Mouse (Mus musculus) bone marrow macrophage, adult 2 months (primary cell): ENCODE results near the gene Igsf6. TPM values are rescaled to one million over a fixed set of nuclear protein-coding genes. Genes with fewer than 3 reads are reported as not detected.

Experiments used
- H3K27ac ChIP-seq: 2 replicates; pipeline ENCODE4 v1.5.1; 2012; ENCODE audit warnings: low read depth, low read length; ENCODE audit not compliant: insufficient read depth
- H3K4me1 ChIP-seq: 2 replicates; pipeline ENCODE4 v1.6.1; 2012; ENCODE audit warnings: low read length; ENCODE audit not compliant: control insufficient read depth, insufficient read depth
- H3K4me3 ChIP-seq: 2 replicates; pipeline ENCODE4 v1.5.1; 2012; ENCODE audit warnings: mild to moderate bottlenecking, low read length, moderate library complexity; ENCODE audit not compliant: insufficient read depth
- CTCF ChIP-seq: IDR thresholded peaks from 2 replicates; pipeline ENCODE4 v1.5.1; 2012; ENCODE audit warnings: low read depth, mild to moderate bottlenecking, low read length, moderate library complexity
- POLR2A ChIP-seq: IDR thresholded peaks from 2 replicates; pipeline ENCODE4 v1.6.1; 2012; ENCODE audit warnings: mild to moderate bottlenecking, low read depth, low read length, borderline replicate concordance
- polyA plus RNA-seq: library from polyadenylated mRNA; stranded (reverse); fragments of >200 nt; gene quantifications from 2 replicates; pipeline ENCODE4 v1.2.4, GENCODE M21; 2012; ENCODE audit not compliant: missing spikeins, insufficient read depth, insufficient read length

The Igsf6 gene
- polyA plus RNA-seq, 1 experiment = 191 TPM

GRCm38 (mm10) chr7:121084840-121085453 lies 10.6 kb upstream of the Igsf6 start:
- peaks cover 6% of the 10 kb centered on the region for H3K4me1 ChIP-seq
- no peak overlapping the region for H3K27ac ChIP-seq
- no peak for TF ChIP-seq POLR2A
- no peak for TF ChIP-seq CTCF
- H3K4me3 ChIP-seq = no peak overlapping the region

GRCm38 (mm10) chr7:121082949-121083513 lies 8.7 kb upstream of the Igsf6 start:
- no peak for TF ChIP-seq CTCF
- no peak for TF ChIP-seq POLR2A
- Histone ChIP-seq H3K4me3 (no peak overlapping the region), H3K4me1 (peaks cover 8% of the 10 kb centered on the region), H3K27ac (no peak overlapping the region)

- Histone ChIP-seq H3K27ac (no peak overlapping the region), H3K4me3 (no peak overlapping the region), H3K4me1 (peaks cover 12% of the 10 kb centered on the region)
- TF ChIP-seq CTCF (no peak), POLR2A (no peak)
Measured at GRCm38 (mm10) chr7:121081816-121082215, 7.4 kb upstream of the Igsf6 start.

GRCm38 (mm10) chr7:121081350-121081749 lies 7.0 kb upstream of the Igsf6 start, which contains the start of gene Otoa:
Gene Otoa (plus strand): TSS chr7:121081650.
- Histone ChIP-seq H3K4me3 (no peak within 1 kb of the TSS), H3K27ac (no peak within 1 kb of the TSS), H3K4me1 (peaks cover 13% of the 10 kb centered on the region)
- TF ChIP-seq CTCF (no peak), POLR2A (no peak)

- Histone ChIP-seq H3K27ac (no peak overlapping the region), H3K4me3 (no peak overlapping the region), H3K4me1 (peaks cover 21% of the 10 kb centered on the region)
- TF ChIP-seq CTCF (no peak), POLR2A (no peak)
Measured at GRCm38 (mm10) chr7:121077829-121078228, 3.5 kb upstream of the Igsf6 start.

- TF ChIP-seq POLR2A = no peak
- no peak for TF ChIP-seq CTCF
- H3K4me3 ChIP-seq = no peak overlapping the region
- H3K27ac ChIP-seq = no peak overlapping the region
- H3K4me1 ChIP-seq = peaks cover 21% of the 10 kb centered on the region
Measured at GRCm38 (mm10) chr7:121077311-121077710, 2.9 kb upstream of the Igsf6 start.

- Histone ChIP-seq H3K27ac (peak overlapping the region; percentile 98), H3K4me1 (peaks cover 39% of the 10 kb centered on the region), H3K4me3 (peak overlapping the region; percentile 53)
- TF ChIP-seq POLR2A (no peak), CTCF (no peak)
Measured at GRCm38 (mm10) chr7:121075416-121075815, 1.0 kb upstream of the Igsf6 start.

- TF ChIP-seq POLR2A (no peak), CTCF (0 out of 2 replicates have a peak, but pooled peaks have one; percentile 17)
- peak overlapping the region; percentile 98 for H3K27ac ChIP-seq
- peaks cover 42% of the 10 kb centered on the region for H3K4me1 ChIP-seq
- H3K4me3 ChIP-seq = peak overlapping the region; percentile 53
Measured at GRCm38 (mm10) chr7:121074801-121075400, 529 bp upstream of the Igsf6 start.

- peak overlapping the region; percentile 98 for H3K27ac ChIP-seq
- H3K4me3 ChIP-seq = peak overlapping the region; percentile 58
- peaks cover 40% of the 10 kb centered on the region for H3K4me1 ChIP-seq
- TF ChIP-seq POLR2A (no peak), CTCF (no peak)
Measured at GRCm38 (mm10) chr7:121072506-121072905, 1.9 kb downstream of the Igsf6 start.

GRCm38 (mm10) chr7:121071276-121071675 lies 3.1 kb downstream of the Igsf6 start:
- peaks cover 36% of the 10 kb centered on the region for H3K4me1 ChIP-seq
- no peak for TF ChIP-seq CTCF
- no peak for TF ChIP-seq POLR2A
- H3K4me3 ChIP-seq = no peak overlapping the region
- H3K27ac ChIP-seq = no peak overlapping the region
